Mouse (Mus musculus) MEL (cell line): ENCODE measurements around the gene Elovl1. TPM values are rescaled to one million over a fixed set of nuclear protein-coding genes. Genes with fewer than 3 reads are reported as not detected.

Experiments
- DNase-seq: peaks from one replicate; pipeline ENCODE4 v3.0.0; 2011; ENCODE audit warnings: low read depth, low spot score
- H3K27ac ChIP-seq: 2 replicates; pipeline ENCODE4 v1.5.1; 2012; ENCODE audit warnings: low read depth, mild to moderate bottlenecking, control low read depth, low read length, moderate library complexity; ENCODE audit not compliant: control insufficient read depth
- H3K27me3 ChIP-seq, 2 experiments: fragments of 150-350 bp in 1 of 2; sonication (generic) in 1 of 2; 2 replicates each; pipeline ENCODE4 v1.6.1; 2012; ENCODE audit warnings: low read length in 2 of 2, mild to moderate bottlenecking in 2 of 2, improper control_type of control experiment in 1 of 2, moderate library complexity in 1 of 2; ENCODE audit not compliant: insufficient read depth in 2 of 2, control insufficient read depth in 1 of 2
- H3K36me3 ChIP-seq, 2 experiments: 2 replicates each; pipeline ENCODE4 v1.6.1; 2012 to 2014; ENCODE audit warnings: low read length in 2 of 2, improper control_type of control experiment in 1 of 2, inconsistent platforms in 1 of 2, mild to moderate bottlenecking in 1 of 2; ENCODE audit not compliant: insufficient read depth in 2 of 2, control insufficient read depth in 1 of 2
- H3K4me1 ChIP-seq, 2 experiments: fragments of 150-350 bp in 1 of 2; sonication (generic) in 1 of 2; 2 replicates each; pipeline ENCODE4 v1.6.1; 2012; ENCODE audit warnings: low read length in 2 of 2, improper control_type of control experiment in 1 of 2, mild to moderate bottlenecking in 1 of 2; ENCODE audit not compliant: insufficient read depth in 2 of 2, control insufficient read depth in 1 of 2
- H3K4me3 ChIP-seq, 2 experiments: fragments of 150-350 bp in 1 of 2; sonication (generic) in 1 of 2; 2 replicates each; pipeline ENCODE4 v1.5.1; 2012; ENCODE audit warnings: low read depth in 2 of 2, low read length in 2 of 2, mild to moderate bottlenecking in 2 of 2, moderate library complexity in 2 of 2, control low read depth in 1 of 2, improper control_type of control experiment in 1 of 2; ENCODE audit not compliant: control insufficient read depth in 1 of 2, insufficient read depth in 1 of 2
- H3K79me2 ChIP-seq: 2 replicates; pipeline ENCODE4 v1.6.1; 2012; ENCODE audit warnings: mild to moderate bottlenecking, low read length, moderate library complexity; ENCODE audit not compliant: control insufficient read depth, poor library complexity, insufficient read depth
- H3K9ac ChIP-seq: 2 replicates; pipeline ENCODE4 v1.6.1; 2012; ENCODE audit warnings: low read depth, mild to moderate bottlenecking, control low read depth, low read length, moderate library complexity; ENCODE audit not compliant: control insufficient read depth, poor library complexity, severe bottlenecking
- H3K9me3 ChIP-seq: fragments of 150-350 bp; sonication (generic); replicated peaks from 2 replicates; pipeline ENCODE4 v1.6.1; 2012; ENCODE audit warnings: mild to moderate bottlenecking, low read length, improper control_type of control experiment, moderate library complexity; ENCODE audit not compliant: insufficient read depth
- CHD2 ChIP-seq: IDR thresholded peaks from 2 replicates; pipeline ENCODE4 v1.6.1; 2011; ENCODE audit warnings: low read length, improper control_type of control experiment
- CTCF ChIP-seq, 3 experiments: IDR thresholded peaks in 2 of 3; conservative IDR thresholded peaks in 1 of 3; 2 replicates each; pipeline ENCODE4 v1.5.1; 2011 to 2012; ENCODE audit warnings: low read length in 3 of 3, low read depth in 2 of 3, mild to moderate bottlenecking in 2 of 3, improper control_type of control experiment in 1 of 3, inconsistent platforms in 1 of 3, mixed read lengths in 1 of 3, moderate library complexity in 1 of 3; ENCODE audit not compliant: control insufficient read depth in 1 of 3, insufficient read depth in 1 of 3, poor library complexity in 1 of 3, severe bottlenecking in 1 of 3
- E2F4 ChIP-seq: IDR thresholded peaks from 2 replicates; pipeline ENCODE4 v1.6.1; 2011; ENCODE audit warnings: low read depth, low read length, improper control_type of control experiment, borderline replicate concordance
- EP300 ChIP-seq, 2 experiments: IDR thresholded peaks; 2 replicates each; pipeline ENCODE4 v1.6.1; 2011; ENCODE audit warnings: improper control_type of control experiment in 2 of 2, low read length in 2 of 2, low read depth in 1 of 2, mild to moderate bottlenecking in 1 of 2
- GABPA ChIP-seq: IDR thresholded peaks from 2 replicates; pipeline ENCODE4 v1.6.1; 2012; ENCODE audit warnings: low read depth, mild to moderate bottlenecking, inconsistent platforms, low read length, improper control_type of control experiment, moderate library complexity
- GATA1 ChIP-seq: IDR thresholded peaks from 2 replicates; pipeline ENCODE4 v1.6.1; 2011; ENCODE audit warnings: low read depth, low read length, improper control_type of control experiment
- HCFC1 ChIP-seq: IDR thresholded peaks from 2 replicates; pipeline ENCODE4 v1.6.1; 2012; ENCODE audit warnings: low read depth, mild to moderate bottlenecking, inconsistent platforms, low read length, improper control_type of control experiment, moderate library complexity
- KAT2A ChIP-seq: conservative IDR thresholded peaks from 2 replicates; pipeline ENCODE4 v1.6.1; 2012; ENCODE audit warnings: low read depth, low read length, improper control_type of control experiment, inconsistent platforms
- MAFK ChIP-seq: IDR thresholded peaks from 2 replicates; pipeline ENCODE4 v1.6.1; 2011; ENCODE audit warnings: low read depth, mild to moderate bottlenecking, low read length, improper control_type of control experiment, borderline replicate concordance
- MAZ ChIP-seq: IDR thresholded peaks from 2 replicates; pipeline ENCODE4 v1.6.1; 2012; ENCODE audit warnings: low read depth, mild to moderate bottlenecking, inconsistent platforms, low read length, improper control_type of control experiment
- MYB ChIP-seq: IDR thresholded peaks from 2 replicates; pipeline ENCODE4 v1.6.1; 2011; ENCODE audit warnings: mild to moderate bottlenecking, low read depth, low read length, improper control_type of control experiment
- MYC ChIP-seq: IDR thresholded peaks from 2 replicates; pipeline ENCODE4 v1.6.1; 2011; ENCODE audit warnings: low read depth, mild to moderate bottlenecking, low read length, improper control_type of control experiment, moderate library complexity
- POLR2A ChIP-seq, 2 experiments: IDR thresholded peaks; 2 replicates each; pipeline ENCODE4 v1.6.1; 2011 to 2012; ENCODE audit warnings: low read length in 2 of 2, mild to moderate bottlenecking in 2 of 2, control low read depth in 1 of 2, improper control_type of control experiment in 1 of 2, low read depth in 1 of 2, moderate library complexity in 1 of 2; ENCODE audit not compliant: control insufficient read depth in 1 of 2, insufficient read depth in 1 of 2, poor library complexity in 1 of 2
- POLR2AphosphoS2 ChIP-seq: IDR thresholded peaks from 2 replicates; pipeline ENCODE4 v1.6.1; 2011; ENCODE audit warnings: low read length, improper control_type of control experiment
- RCOR1 ChIP-seq: IDR thresholded peaks from 2 replicates; pipeline ENCODE4 v1.6.1; 2012; ENCODE audit warnings: low read depth, mild to moderate bottlenecking, inconsistent platforms, low read length, improper control_type of control experiment
- SIN3A ChIP-seq: IDR thresholded peaks from 2 replicates; pipeline ENCODE4 v1.6.1; 2012; ENCODE audit warnings: low read length, improper control_type of control experiment, inconsistent platforms
- SMC3 ChIP-seq: IDR thresholded peaks from 2 replicates; pipeline ENCODE4 v1.6.1; 2011; ENCODE audit warnings: low read depth, low read length, improper control_type of control experiment
- TBP ChIP-seq: IDR thresholded peaks from 2 replicates; pipeline ENCODE4 v1.8.0; 2011; ENCODE audit warnings: low read depth, low read length, improper control_type of control experiment
- ZC3H11A ChIP-seq: IDR thresholded peaks from 2 replicates; pipeline ENCODE4 v1.6.1; 2012; ENCODE audit warnings: low read depth, mild to moderate bottlenecking, inconsistent platforms, low read length, improper control_type of control experiment
- ZKSCAN1 ChIP-seq: IDR thresholded peaks from 2 replicates; pipeline ENCODE4 v1.6.1; 2012; ENCODE audit warnings: low read depth, mild to moderate bottlenecking, inconsistent platforms, low read length, improper control_type of control experiment, moderate library complexity
- ZNF384 ChIP-seq: IDR thresholded peaks from 2 replicates; pipeline ENCODE4 v1.6.1; 2012; ENCODE audit warnings: low read depth, mild to moderate bottlenecking, inconsistent platforms, low read length, improper control_type of control experiment
- polyA plus RNA-seq, 2 experiments: library from polyadenylated mRNA; stranded (reverse) in 1 of 2; unstranded in 1 of 2; fragments of >175 nt in 1 of 2; fragments of >200 nt in 1 of 2; gene quantifications; 2 replicates each; pipeline versions ENCODE4 v1.2.1 to v1.2.4; 2012; ENCODE audit warnings: low replicate concordance in 2 of 2, low read depth in 1 of 2; ENCODE audit not compliant: insufficient read length in 2 of 2, insufficient read depth in 1 of 2, missing spikeins in 1 of 2
- total RNA-seq: library from RNA; depleted of rRNA; stranded (reverse); fragments of 300-350 nt; gene quantifications from 2 replicates; pipeline ENCODE4 v1.2.3, GENCODE M21; 2012

Gene Elovl1
- total and polyA plus RNA-seq, 3 experiments = 134 to 391 (median 246) TPM

DNA sequence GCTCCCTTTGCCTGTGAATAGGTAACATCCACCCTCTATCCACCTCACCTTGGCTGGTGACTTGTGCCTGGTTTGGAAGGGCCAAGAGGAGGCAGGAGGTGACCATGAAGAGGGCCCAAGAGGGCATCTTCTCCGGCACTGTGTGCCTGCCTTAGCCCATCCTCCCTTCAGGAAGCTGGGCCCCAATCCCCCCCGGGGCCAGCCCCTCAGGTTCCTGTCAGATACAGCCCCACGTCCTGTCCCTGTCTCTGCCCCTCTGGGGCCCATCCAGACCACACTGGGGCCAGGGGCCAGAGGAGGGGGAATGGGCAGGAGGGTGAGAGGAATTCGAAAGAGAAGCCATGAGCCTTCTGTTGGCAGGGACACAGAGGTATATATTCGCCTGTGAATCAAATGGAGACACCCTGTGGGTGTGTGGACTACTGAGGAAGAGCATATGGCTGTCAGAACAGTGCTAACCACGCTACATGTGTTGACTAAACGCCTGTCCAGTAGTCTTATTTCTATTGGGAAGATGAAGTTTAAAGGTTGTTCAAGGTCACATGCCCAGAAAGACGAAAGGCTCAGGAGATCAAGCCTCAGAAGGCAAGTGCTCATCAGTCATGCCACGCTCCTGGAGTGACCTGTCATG lies 29.6 kb downstream of the Elovl1 start, which contains the start of gene Mpl (continued):
- TF ChIP-seq ZC3H11A (no peak), MAFK (no peak), ZKSCAN1 (no peak)

DNA sequence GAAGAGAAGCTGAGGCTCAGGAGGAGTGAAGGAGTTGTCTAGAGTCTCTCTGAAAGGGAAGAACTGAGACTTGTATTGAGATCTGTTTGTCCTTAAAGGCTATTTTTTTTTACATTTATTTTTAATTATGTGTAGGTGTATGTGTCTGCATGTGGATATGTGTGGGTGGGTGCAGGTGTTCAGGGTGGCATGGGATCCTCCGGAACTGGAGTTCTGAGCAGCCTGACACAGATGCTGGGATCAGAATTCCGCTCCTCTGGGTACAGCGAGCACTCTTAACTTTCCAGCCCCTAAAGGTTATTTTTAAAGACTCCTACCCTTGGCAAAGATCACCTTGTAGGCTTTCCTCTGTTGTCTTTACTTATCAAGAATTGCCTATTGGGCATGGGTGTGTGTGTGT lies 37.1 kb downstream of the Elovl1 start:
- DNase-seq = no peak
- peaks cover 5 to 22% of the 10 kb centered on the region in 2 experiments for H3K27me3 ChIP-seq
- no peaks in the 10 kb centered on the region for H3K9me3 ChIP-seq
- no peak overlapping the region for H3K4me3 ChIP-seq
- H3K36me3 ChIP-seq = no peaks in the 10 kb centered on the region
- TF ChIP-seq TBP = no peak
- TF ChIP-seq, all 39 proteins: peak for 0
- Histone ChIP-seq H3K79me2 (no peaks in the 10 kb centered on the region), H3K9ac (no peak overlapping the region), H3K27ac (no peak overlapping the region), H3K4me1 (no peaks in the 10 kb centered on the region)

- peaks cover 7 to 24% of the 10 kb centered on the region in 2 experiments for H3K27me3 ChIP-seq
- no peaks in the 10 kb centered on the region for H3K36me3 ChIP-seq
- H3K9me3 ChIP-seq = no peaks in the 10 kb centered on the region
- H3K9ac ChIP-seq = no peak overlapping the region
- TF ChIP-seq ZNF384 = no peak
- TF ChIP-seq HCFC1 = no peak
- no peak overlapping the region for H3K4me3 ChIP-seq
- no peak overlapping the region for H3K27ac ChIP-seq
- no peaks in the 10 kb centered on the region for H3K4me1 ChIP-seq
- no peaks in the 10 kb centered on the region for H3K79me2 ChIP-seq
- DNase-seq = peak; percentile 30
Observed at GRCm38 (mm10) chr4:118465697-118466163, 37.8 kb downstream of the Elovl1 start.

- no peaks in the 10 kb centered on the region for H3K36me3 ChIP-seq
- no peak overlapping the region for H3K27ac ChIP-seq
- no peak overlapping the region for H3K9ac ChIP-seq
- no peaks in the 10 kb centered on the region for H3K79me2 ChIP-seq
- no peak overlapping the region for H3K4me3 ChIP-seq
- H3K27me3 ChIP-seq = peaks cover 16 to 26% of the 10 kb centered on the region in 2 experiments
- no peak for TF ChIP-seq E2F4
- no peak for TF ChIP-seq POLR2AphosphoS2
- no peak for TF ChIP-seq ZC3H11A
- TF ChIP-seq SMC3 = no peak
- TF ChIP-seq MAZ = no peak
- no peak for TF ChIP-seq MAFK
- no peak for TF ChIP-seq GABPA
- no peak for TF ChIP-seq MYC
- TF ChIP-seq CTCF (IDR thresholded peaks at IDR 0.05 in 2 of 3, conservative IDR thresholded peaks at IDR 0.05 in 1 of 3; ENCODE audit: control insufficient read depth in 1 of 3, insufficient read depth in 1 of 3, low read depth in 2 of 3, low read length in 3 of 3, poor library complexity in 1 of 3, severe bottlenecking in 1 of 3) = no peak
- TF ChIP-seq KAT2A = no peak
- TF ChIP-seq SIN3A = no peak
- TF ChIP-seq EP300 (IDR thresholded peaks at IDR 0.05; ENCODE audit: low read depth in 1 of 2, low read length in 2 of 2) = no peak
- no peak for TF ChIP-seq POLR2A (IDR thresholded peaks at IDR 0.05; ENCODE audit: control insufficient read depth in 1 of 2, insufficient read depth in 1 of 2, low read depth in 1 of 2, low read length in 2 of 2, poor library complexity in 1 of 2)
- no peak for TF ChIP-seq RCOR1
- no peak for TF ChIP-seq GATA1
- TF ChIP-seq CHD2 = no peak
- no peak for TF ChIP-seq TBP
- no peak for TF ChIP-seq MYB
- no peak for TF ChIP-seq HCFC1
- no peak for DNase-seq
- H3K4me1 ChIP-seq = no peaks in the 10 kb centered on the region
- H3K9me3 ChIP-seq = no peaks in the 10 kb centered on the region
Observed at GRCm38 (mm10) chr4:118471281-118471680, 43.4 kb downstream of the Elovl1 start.
